Mouse (Mus musculus) erythroblast, embryonic 14.5 days (primary cell): ENCODE measurements around the gene Chpf2. TPM values are rescaled to one million over a fixed set of nuclear protein-coding genes. Genes with fewer than 3 reads are reported as not detected.

Experiments used
- H3K27me3 ChIP-seq: 2 replicates; pipeline ENCODE4 v1.6.1; 2012; ENCODE audit warnings: inconsistent platforms; ENCODE audit not compliant: control insufficient read depth
- H3K36me3 ChIP-seq: 2 replicates; pipeline ENCODE4 v1.6.1; 2012; ENCODE audit warnings: mild to moderate bottlenecking, inconsistent platforms; ENCODE audit not compliant: control insufficient read depth
- H3K4me1 ChIP-seq: 2 replicates; pipeline ENCODE4 v1.6.1; 2012; ENCODE audit warnings: inconsistent platforms; ENCODE audit not compliant: control insufficient read depth
- H3K4me3 ChIP-seq: replicated peaks from 2 replicates; pipeline ENCODE3; 2012; ENCODE audit warnings: moderate library complexity, mild to moderate bottlenecking, inconsistent platforms
- H3K9me3 ChIP-seq: 2 replicates; pipeline ENCODE4 v1.6.1; 2012; ENCODE audit warnings: low read length, inconsistent platforms, mixed read lengths; ENCODE audit not compliant: control insufficient read depth
- GATA1 ChIP-seq: IDR thresholded peaks from 2 replicates; pipeline ENCODE4 v1.6.1; 2012; ENCODE audit warnings: low read length, inconsistent platforms, mixed read lengths
- TAL1 ChIP-seq: IDR thresholded peaks from 3 replicates; pipeline ENCODE4 v1.6.1; 2012; ENCODE audit warnings: low read length, inconsistent platforms, mixed read lengths
- polyA plus RNA-seq: library from polyadenylated mRNA; stranded (reverse); fragments of >175 nt; gene quantifications from 2 replicates; pipeline ENCODE4 v1.2.3, GENCODE M21; 2012

The Chpf2 gene
- polyA plus RNA-seq: 0.75 and 0.89 TPM in 2 replicates

GRCm38 (mm10) chr5:24586547-24587199 lies at the start of gene Chpf2:
TSS of gene Chpf2 (plus strand) at chr5:24586741.
- peaks cover 32% of the 10 kb centered on the region for H3K36me3 ChIP-seq
- H3K9me3 ChIP-seq: no peaks in the 10 kb centered on the region
- H3K4me3 ChIP-seq: peak within 1 kb of the TSS; percentile 94
- H3K4me1 ChIP-seq: peaks cover 51% of the 10 kb centered on the region
- TF ChIP-seq GATA1 (no peak), TAL1 (no peak)
- peaks cover 13% of the 10 kb centered on the region for H3K27me3 ChIP-seq

GRCm38 (mm10) chr5:24537618-24538017 lies 48.9 kb upstream of the Chpf2 start:
- Histone ChIP-seq H3K9me3 (no peaks in the 10 kb centered on the region), H3K4me3 (no peak overlapping the region), H3K36me3 (no peaks in the 10 kb centered on the region), H3K27me3 (peaks cover 12% of the 10 kb centered on the region), H3K4me1 (no peaks in the 10 kb centered on the region)
- no peak for TF ChIP-seq TAL1
- TF ChIP-seq GATA1: no peak

- peaks cover 9% of the 10 kb centered on the region for H3K27me3 ChIP-seq
- no peak for TF ChIP-seq GATA1
- TF ChIP-seq TAL1: 0 out of 3 replicates have a peak, but pooled peaks have one; percentile 12
- no peaks in the 10 kb centered on the region for H3K4me1 ChIP-seq
- no peaks in the 10 kb centered on the region for H3K36me3 ChIP-seq
- no peak overlapping the region for H3K4me3 ChIP-seq
- H3K9me3 ChIP-seq: no peaks in the 10 kb centered on the region
Measured at GRCm38 (mm10) chr5:24539571-24540296, 46.8 kb upstream of the Chpf2 start.

GRCm38 (mm10) chr5:24540387-24541143 lies 46.0 kb upstream of the Chpf2 start, which contains the start of gene Asb10:
TSS of gene Asb10 (minus strand) at chr5:24540978.
- Histone ChIP-seq H3K27me3 (peaks cover 9% of the 10 kb centered on the region), H3K4me1 (no peaks in the 10 kb centered on the region), H3K4me3 (no peak within 1 kb of the TSS), H3K9me3 (no peaks in the 10 kb centered on the region), H3K36me3 (no peaks in the 10 kb centered on the region)
- no peak for TF ChIP-seq GATA1
- no peak for TF ChIP-seq TAL1

- Histone ChIP-seq H3K27me3 (peaks cover 9% of the 10 kb centered on the region), H3K4me3 (no peak overlapping the region), H3K36me3 (no peaks in the 10 kb centered on the region), H3K9me3 (no peaks in the 10 kb centered on the region), H3K4me1 (no peaks in the 10 kb centered on the region)
- TF ChIP-seq TAL1: no peak
- TF ChIP-seq GATA1: no peak
Measured at GRCm38 (mm10) chr5:24541144-24541569, 45.4 kb upstream of the Chpf2 start.

DNA sequence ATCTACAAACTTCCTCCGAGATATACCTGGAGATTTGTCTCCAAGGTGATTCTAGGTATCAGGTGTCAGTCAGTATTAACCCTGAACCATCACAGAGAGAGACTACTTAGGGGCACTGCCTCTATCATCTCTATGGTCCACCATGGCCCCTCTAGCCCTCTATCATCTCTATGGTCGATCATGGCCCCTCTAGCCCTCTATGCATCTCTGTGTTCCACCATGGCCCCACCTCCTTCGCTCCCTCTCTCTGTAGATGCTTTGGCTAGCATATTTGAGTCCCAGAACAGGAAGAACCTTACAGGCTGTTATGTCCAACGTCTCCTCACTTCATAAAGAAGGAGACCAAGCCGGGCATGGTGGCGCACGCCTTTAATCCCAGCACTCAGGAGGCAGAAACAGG lies 43.9 kb upstream of the Chpf2 start:
- TF ChIP-seq TAL1 (no peak), GATA1 (no peak)
- Histone ChIP-seq H3K4me3 (no peak overlapping the region), H3K4me1 (no peaks in the 10 kb centered on the region), H3K27me3 (peaks cover 6% of the 10 kb centered on the region), H3K9me3 (no peaks in the 10 kb centered on the region), H3K36me3 (no peaks in the 10 kb centered on the region)

DNA sequence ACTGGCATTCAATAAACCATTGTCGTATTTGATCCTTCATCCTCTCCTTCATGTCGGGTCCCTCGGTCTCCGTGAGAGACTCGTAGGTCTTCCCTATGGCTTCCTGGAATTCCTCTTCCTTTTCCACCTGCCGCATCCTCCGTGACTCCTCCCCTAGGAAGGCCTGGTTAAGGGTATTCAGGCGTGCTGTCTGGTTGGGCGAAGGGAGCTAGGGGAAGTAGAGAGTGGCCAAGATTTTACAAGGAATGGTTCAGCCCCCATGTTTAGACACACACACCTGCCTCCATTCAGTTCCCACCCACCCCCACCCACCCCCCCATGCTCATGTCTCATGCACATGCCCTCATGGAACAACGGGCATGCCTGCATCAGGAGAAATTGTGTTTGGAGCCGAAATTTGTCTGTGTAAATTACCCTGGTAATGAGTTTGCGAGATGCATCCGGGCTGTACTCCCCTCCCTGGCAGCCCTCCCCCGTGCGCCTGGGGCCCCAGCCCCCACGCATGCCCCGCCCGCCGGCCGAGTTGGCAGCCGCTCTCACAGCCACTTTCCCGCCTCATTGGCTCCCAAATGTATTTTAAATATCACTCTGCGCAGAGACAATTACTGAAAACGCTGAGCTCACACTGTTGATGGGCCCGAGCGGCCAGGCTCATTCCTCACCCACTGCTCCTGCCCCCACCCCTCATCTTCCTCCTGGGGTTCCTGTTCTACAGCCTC lies 35.8 kb upstream of the Chpf2 start:
- H3K9me3 ChIP-seq: no peaks in the 10 kb centered on the region
- no peaks in the 10 kb centered on the region for H3K4me1 ChIP-seq
- TF ChIP-seq GATA1 (no peak), TAL1 (no peak)
- peaks cover 29% of the 10 kb centered on the region for H3K27me3 ChIP-seq
- H3K36me3 ChIP-seq: no peaks in the 10 kb centered on the region
- no peak overlapping the region for H3K4me3 ChIP-seq

DNA sequence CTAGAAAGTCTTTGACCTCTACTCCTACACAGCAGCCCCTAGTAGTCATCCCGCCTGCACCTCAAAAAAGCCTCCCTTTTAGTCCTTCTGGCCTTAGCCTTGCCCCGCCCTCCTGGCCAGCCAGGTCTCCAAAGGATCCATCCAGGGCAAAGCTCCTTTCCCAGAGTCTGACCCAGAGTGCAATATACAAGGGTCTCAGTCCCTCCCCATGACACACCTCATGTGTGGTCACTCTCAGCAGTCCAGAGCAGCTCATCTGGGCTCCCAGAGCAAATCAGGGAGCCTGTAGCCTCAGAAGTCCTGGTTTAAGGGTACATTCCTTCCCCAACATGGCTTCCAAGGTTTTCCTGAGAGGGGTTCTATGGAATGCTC lies 35.2 kb upstream of the Chpf2 start:
- H3K27me3 ChIP-seq: peaks cover 29% of the 10 kb centered on the region

More for the DNA sequence above, 35.2 kb upstream of the Chpf2 start:
- no peak overlapping the region for H3K4me3 ChIP-seq
- H3K36me3 ChIP-seq: no peaks in the 10 kb centered on the region
- H3K4me1 ChIP-seq: no peaks in the 10 kb centered on the region
- H3K9me3 ChIP-seq: no peaks in the 10 kb centered on the region
- no peak for TF ChIP-seq TAL1
